Mouse (Mus musculus) urinary bladder, adult 2 months (tissue): ENCODE data around the gene Olfr1352. TPM values are rescaled to one million over a fixed set of nuclear protein-coding genes. Genes with fewer than 3 reads are reported as not detected.
"Not testable (repeated sequence)": the region's sequence is repeated elsewhere in the genome, so short reads cannot be mapped to it uniquely, and the experiment has no call there.

Experiments
- DNase-seq: peaks from one replicate; pipeline ENCODE4 v3.0.0; 2022; ENCODE audit warnings: low spot score
- polyA plus RNA-seq: library from polyadenylated mRNA; depleted of rRNA; stranded (reverse); fragments of >200 nt; gene quantifications from 2 replicates; pipeline ENCODE4 v1.2.3, GENCODE M21; 2012; rRNA removed

The Olfr1352 gene
- polyA plus RNA-seq: not detected in 2 replicates

DNA sequence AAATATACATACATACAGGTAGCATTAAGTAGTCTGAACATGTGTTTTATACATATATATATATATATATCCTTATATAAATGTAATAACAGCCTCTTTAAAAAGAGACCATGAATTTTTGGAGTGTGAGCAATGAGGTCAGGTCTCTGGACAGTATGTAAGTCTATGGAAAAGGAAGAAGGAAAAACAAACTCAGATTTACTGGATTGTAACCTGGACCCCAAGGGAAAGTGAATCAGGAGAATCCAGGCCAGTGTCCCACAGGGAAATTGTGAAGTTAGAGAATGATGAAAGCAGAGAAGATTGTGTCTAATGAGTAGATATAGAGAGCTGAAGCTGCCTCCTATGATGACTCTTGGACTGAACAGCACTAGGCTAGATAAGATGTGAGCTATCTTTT is at the start of gene Olfr1352:
Olfr1352 (plus strand) TSS at position 301 of the 400 bp plus-strand sequence.
- DNase-seq: no peak

- DNase-seq: not testable (repeated sequence)
Measured at GRCm38 (mm10) chr10:78950336-78950735, 30.5 kb upstream of the Olfr1352 start, which contains the start of gene Olfr8. Olfr8 (plus strand) TSS chr10:78950636.

- DNase-seq: not testable (repeated sequence)
Measured at GRCm38 (mm10) chr10:78963009-78963408, 17.8 kb upstream of the Olfr1352 start, which contains the start of gene Olfr1353. Olfr1353 (plus strand) TSS chr10:78963309.

GRCm38 (mm10) chr10:79012172-79012571 is 31.3 kb downstream of the Olfr1352 start, which contains the start of gene Olfr1351:
Olfr1351 (plus strand) TSS chr10:79012472.
- no peak for DNase-seq

DNA sequence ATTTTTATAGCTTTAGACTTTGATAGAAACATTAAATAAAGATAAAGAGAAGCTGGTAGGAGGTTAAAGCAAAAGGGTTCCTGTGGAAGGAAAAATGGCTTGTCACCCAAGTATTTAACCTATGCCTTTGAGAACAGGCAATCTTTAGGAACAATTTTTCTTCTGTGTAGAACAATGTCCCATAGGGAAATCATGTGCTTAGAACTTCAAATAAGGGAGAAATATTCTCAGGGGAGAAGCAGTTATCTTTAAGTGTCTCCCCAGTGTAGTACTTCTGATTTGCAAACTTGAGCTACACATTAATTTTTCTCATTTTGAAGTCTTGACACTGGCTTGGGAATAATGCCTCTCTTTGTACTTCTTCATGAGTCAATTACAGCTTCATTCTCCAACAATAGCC is 47.6 kb downstream of the Olfr1352 start, which contains the start of gene Olfr57:
Olfr57 (plus strand) TSS at position 301 of the 400 bp plus-strand sequence.
- no peak for DNase-seq

Other genes with a start within 250 kb of the Olfr1352 start
- gene Ccdc105, start 228.0 kb upstream of the Olfr1352 start, polyA plus RNA-seq: 0.03 TPM in 1 of 2 replicates, not detected in the other
- gene Slc1a6, start 200.6 kb upstream of the Olfr1352 start, polyA plus RNA-seq: 1.3 and 1.4 TPM in 2 replicates
- not detected in 2 replicates for gene Olfr1356, start 128.9 kb upstream of the Olfr1352 start, polyA plus RNA-seq
- gene Olfr1355, start 105.5 kb upstream of the Olfr1352 start, polyA plus RNA-seq: not detected in 2 replicates
- not detected in 2 replicates for gene Olfr1354, start 67.9 kb upstream of the Olfr1352 start, polyA plus RNA-seq
- gene Olfr8, start 30.4 kb upstream of the Olfr1352 start, polyA plus RNA-seq: not detected in 2 replicates
- not detected in 2 replicates for gene Olfr1353, start 17.7 kb upstream of the Olfr1352 start, polyA plus RNA-seq
- gene Olfr1351, start 31.4 kb downstream of the Olfr1352 start, polyA plus RNA-seq: not detected in 2 replicates
- not detected in 2 replicates for gene Olfr57, start 47.7 kb downstream of the Olfr1352 start, polyA plus RNA-seq
- 11.1 and 14.0 TPM in 2 replicates for gene 2610008E11Rik, start 116.5 kb downstream of the Olfr1352 start, polyA plus RNA-seq
- gene Vmn2r80, start 167.7 kb downstream of the Olfr1352 start, polyA plus RNA-seq: not detected in 2 replicates